Mouse (Mus musculus) spleen, postnatal 4 days (tissue): ENCODE measurements around the gene Rab24.

Experiments
- DNase-seq, 2 experiments: peaks; one replicate each; pipeline ENCODE4 v3.0.0; 2022; ENCODE audit warnings: low spot score in 2 of 2

Gene Rab24

DNA sequence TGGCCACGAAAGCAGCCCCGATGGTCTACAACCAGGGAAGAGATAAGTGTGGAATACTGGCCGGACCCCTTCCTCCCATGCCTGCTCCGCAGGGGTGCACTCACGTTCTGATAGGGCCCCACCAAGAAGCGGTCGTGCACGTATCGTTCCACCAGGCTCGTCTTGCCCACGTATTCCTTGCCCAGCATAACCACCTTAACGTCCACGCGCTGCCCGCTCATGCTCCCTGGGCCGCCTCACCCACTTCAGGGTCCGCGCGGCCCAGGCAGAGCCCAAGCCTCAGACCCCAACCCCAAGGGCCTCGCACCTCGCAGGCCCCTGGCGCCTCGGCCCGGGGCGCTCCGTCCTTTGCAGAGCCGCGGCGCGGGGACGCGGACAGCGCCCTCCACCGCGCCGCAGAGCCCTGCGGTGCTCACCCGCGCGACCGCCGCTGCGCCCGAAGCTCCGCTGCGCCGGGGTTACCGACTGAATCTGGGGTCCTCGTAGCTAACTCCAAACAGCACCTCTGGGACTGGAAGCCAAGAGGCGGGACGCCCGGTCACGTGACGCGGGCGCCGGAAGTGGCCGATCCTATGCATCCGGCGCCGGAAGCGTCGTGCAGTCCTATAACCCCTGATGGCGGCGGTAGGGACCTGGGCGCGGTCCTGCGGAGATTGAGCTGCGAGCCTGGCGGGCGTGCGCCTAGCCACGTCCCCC is at the start of gene Rab24:
Rab24 (minus strand) TSS at position 513 of the 696 bp plus-strand sequence.
- peak; percentile 87 to 94 for DNase-seq

DNA sequence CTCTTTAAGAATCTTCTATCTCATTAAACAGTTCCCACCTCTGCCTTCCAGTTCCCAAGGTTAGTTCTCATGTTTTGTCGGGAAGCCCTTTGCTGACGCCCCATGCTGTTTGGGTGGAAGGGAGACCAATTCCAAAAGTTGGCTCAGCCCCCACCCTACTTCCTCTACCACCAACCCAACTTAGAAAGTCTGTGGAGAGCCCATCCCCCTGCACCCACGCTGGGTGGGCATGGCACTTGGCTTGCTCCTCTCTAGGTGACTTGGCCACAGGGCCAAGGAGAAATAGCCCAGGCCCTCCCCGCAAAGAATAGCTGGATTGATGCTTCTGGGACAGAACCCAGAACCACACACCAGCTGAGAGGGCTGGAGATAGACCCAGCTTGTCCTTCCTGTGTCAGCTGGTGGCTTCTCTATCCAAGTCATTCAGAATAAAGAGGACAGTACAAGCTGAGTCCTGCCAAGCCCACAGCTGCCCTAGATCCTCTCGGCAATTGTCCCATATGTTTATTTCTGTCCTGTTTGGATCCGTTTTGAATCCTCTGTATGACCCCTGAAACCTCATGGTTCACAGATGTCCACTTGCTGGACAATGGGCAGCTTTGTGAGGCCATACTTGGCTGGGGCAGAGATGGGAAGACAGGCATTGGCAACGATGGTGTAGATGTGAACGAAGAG is 49.4 kb upstream of the Rab24 start:
- DNase-seq: no peak

DNA sequence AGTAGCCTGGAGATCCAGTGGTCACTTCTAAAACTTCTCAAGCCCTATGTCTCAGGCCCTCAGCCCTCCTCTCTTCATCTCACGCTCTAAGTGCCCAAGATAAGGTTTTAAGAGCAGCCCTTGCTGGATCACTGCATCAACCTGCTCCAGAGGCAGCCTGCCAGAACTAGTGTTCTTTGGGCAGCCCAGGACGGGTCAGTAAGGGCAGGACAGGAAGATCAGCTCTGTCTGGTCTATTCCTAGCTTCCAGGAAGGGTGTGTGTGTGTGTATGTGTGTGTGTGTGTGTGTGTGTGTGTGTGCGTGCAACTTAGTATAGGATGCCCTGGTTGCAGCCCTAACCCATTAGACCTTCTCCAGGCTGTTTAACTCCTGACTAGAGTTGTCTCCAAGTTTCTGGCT is 48.5 kb upstream of the Rab24 start:
- DNase-seq: no peak

DNA sequence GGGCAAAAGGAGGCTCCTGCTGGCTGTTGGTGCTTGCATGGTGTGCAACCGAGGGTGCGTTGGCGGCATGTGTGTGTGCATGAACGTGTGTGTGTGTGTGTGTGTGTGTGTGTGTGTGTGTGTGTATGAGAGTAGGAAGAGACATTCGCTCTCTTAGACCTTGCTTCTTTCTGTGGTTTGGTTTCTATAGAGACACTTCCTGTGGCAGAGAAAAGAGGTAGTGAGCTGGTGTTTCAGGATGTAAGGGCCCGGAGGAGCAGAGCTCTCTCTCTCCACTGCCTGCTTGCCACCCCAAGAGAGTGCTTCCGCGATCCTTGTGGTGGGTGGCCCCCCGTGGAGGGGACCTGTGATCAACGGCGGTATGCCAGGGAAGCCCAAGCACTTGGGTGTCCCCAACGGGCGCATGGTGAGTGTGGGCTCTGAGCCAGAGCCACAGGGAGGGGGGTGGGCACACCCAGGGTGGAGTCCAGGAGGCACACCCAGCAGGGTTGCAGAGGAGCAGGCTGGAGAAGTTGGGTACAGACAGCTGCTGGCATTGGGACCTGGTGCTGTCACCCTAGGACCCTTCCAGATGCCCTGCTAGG is 47.9 kb upstream of the Rab24 start, which contains the start of gene Rgs14:
Rgs14 (plus strand) TSS at position 202 of the 584 bp plus-strand sequence.
- DNase-seq: peak; percentile 69 to 86

DNA sequence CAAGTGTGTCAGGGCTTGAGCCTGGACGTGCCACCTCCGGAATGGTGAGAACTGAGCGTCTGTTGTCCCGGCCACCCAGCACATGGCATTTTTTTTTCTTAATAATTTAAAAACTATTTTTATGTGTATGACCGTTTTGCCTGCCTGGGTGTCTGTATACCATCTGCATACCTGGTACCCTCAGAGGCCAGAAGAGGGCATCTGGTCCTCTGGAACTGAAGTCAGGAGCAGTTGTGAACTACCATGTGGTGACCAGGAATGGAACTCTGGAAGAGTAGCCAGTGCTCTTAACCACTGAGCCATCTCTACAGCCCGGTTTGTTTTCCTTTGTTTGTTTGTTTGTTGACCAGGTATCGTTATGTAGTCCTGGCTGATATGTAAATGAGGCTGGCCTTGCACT is 46.7 kb upstream of the Rab24 start:
- no peak for DNase-seq

DNA sequence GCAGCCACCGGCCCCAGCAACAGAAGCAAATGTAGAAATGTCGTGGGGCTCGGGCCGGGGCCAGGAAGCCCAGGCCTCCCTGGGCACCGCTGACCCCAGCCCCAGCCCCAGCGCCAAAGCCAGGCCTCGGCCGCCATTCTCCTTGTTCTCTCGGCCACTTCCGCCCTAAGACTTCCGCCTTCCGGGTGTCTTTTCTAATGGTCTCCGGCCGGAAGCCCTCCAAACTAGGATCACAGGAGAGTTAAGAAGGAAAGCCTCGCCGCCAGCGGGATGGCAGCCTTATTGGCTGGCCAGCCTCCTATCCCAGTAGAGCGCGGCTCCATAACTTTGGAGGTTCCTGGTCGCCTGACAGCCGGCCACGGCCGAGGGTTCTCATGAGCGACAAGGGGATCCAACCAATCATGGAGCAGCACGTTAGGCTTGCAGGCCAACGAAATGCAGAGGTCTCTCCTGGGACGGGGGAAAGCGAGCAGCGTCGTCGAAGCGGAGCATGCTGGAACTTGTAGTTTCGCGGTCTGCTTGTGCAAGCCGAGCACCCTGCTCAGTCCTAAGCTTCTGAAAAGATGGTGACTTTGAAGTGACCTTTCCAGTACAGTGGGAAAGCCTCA is 40.8 kb upstream of the Rab24 start, which contains the start of gene Lman2:
Lman2 (minus strand) TSS at position 331 of the 608 bp plus-strand sequence.
- peak; percentile 91 to 94 for DNase-seq

DNA sequence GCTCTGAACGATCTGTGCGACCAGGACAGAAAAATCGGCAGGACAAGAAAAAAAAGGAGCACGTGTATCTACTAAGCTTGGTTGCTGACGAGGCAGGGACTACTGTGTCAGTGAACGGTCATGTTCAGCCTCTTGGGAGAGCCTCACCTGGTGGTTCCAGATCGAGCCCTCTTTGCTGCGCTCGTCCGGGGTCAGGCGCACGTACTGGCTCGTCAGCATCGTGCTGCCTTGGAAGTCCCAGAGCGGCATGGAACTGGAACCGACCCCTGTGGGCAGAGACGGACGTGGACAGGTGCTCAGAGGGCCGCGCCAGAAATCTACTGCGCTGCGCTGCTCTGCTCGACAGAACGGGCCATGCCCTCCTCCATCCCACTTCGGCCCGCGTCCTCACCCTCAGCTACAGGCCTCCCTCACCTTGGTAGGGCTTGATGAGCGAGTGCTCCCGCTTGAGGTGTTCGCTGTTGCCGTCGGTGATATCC is 40.3 kb upstream of the Rab24 start:
- no peak for DNase-seq

DNA sequence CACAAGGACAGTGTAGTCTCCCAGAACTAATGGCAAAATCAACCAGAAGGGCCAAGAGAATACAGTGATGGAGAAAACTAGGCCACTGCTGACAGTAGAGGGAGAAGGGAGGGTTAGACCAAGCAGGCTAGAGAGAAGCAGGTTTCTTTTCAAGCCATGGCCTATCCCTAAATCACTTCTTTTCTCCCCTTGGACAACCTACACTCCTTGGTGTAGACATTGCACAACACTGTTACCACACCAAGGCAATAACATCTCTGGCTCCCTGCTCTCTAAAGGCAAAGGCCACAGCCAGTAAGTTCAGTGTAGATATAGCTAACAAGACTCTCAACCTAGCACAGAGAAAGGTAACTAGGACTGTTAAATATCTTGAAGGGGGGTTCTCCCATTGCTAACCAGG is 39.4 kb upstream of the Rab24 start:
- no peak for DNase-seq

DNA sequence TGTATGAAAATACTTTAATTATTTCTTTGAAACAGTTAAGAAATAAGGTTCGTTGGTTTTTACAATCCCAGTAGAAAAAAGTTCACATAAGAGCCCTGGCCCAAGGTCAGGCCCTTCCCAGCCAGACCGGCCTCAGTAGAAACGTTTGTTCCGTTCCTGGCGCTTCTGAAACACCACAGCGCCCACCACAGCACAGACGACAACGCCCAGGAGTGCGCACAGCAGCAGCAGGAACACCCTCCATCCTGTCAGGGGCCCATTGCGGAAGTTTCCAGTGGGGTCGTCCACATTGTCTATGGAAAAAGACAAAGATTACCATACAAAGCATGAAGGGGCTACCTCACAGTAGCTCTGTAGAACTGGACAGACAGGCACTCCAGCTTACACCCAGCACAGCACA is 25.0 kb upstream of the Rab24 start:
- DNase-seq: no peak

DNA sequence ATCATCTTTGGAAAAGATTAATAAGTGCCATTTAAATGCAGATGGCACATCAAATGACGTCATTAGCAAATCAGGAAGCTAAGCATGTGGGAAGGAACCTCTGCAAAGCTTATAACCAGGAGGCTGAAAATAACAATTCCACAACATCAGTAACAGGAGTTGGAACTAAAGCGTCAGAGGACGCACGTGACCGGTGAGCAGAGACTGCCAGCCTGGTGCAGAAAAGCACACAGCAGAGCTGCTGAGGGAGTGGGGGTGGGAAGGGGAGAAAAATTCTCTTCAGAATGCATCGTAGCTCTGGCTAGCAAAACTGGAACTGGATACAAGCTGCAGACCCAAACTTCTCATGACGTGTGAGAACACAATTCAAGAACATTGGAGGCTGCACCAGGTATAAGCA is 22.5 kb upstream of the Rab24 start:
- DNase-seq: no peak

DNA sequence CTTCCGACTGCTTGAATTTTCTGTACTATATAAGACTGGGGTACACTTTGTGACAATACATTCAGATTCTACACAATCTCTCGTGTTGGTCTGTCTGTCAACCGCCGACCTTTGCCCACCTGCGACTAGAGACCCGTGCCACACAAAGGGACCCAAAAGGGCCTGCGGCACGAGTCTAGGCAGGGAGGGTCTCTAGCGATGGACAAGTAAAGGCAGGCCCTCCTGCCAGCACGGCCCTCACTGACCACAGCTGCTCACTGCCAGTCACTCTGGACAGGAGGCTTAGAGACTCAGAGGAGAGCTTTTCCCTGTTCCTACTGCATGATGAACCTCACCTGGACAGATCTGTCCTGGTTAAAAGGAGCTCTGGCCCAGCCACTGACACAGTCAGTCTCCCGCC is 20.7 kb upstream of the Rab24 start:
- DNase-seq: no peak

DNA sequence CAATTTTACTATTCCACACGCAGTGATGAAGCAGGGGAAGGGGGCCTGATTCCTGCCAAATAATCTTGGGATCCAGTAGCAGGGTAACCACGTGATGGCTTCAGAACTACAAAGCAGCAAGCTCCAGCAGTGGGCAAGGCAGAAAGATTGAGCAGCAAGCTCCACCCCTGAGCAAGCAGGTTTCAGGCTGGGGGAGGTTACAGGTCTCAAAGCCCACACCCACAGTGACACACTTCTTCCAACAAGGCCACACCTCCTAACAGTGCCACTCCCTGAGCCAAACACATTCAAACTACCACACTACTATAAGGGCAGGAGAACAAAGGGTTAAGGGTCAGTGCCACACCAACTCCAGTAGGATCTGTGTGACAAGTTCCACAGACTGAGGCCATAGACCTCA is 17.5 kb upstream of the Rab24 start:
- no peak for DNase-seq

DNA sequence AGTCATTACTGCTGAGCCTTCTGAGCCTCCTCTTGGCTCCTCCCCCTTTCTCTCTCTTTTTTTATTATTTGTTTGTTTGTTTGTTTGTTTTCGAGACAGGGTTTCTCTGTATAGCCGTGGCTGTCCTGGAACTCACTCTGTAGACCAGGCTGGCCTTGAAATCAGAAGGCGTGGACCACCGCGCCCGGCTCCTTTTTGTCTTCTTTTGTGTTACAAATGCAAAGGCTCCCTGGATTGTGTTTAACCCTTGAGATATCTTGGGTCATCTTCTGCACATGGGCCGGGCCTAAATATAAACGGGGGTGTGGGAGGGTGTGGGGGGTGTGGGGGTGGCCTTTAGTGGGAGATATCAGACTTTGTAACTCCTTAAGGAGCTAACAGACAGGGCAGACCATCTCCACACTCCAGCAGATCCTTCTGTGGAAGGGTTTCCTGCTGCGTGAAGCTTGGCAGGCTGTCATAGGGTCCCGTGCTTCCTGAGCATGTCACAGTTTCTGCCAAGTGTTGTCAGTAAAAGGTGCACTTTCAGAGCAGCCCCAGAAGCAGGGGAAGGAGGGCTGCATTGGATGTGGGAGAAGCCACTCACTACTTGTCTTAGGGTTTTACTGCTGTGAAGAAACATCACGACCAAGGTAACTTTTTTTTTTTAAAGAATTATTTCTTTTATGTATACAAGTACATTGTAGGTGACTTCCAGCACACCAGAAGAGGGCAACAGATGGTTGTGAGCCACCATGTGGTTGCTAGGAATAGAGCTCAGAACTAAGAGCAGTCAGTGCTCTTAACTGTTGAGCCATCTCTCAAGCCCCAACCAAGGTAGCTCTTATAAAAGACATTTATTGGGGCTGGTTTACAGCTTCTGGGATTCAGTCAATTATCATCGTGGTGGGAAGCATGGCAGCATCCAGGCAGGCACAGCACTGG is 16.6 kb upstream of the Rab24 start:
- DNase-seq: no peak

DNA sequence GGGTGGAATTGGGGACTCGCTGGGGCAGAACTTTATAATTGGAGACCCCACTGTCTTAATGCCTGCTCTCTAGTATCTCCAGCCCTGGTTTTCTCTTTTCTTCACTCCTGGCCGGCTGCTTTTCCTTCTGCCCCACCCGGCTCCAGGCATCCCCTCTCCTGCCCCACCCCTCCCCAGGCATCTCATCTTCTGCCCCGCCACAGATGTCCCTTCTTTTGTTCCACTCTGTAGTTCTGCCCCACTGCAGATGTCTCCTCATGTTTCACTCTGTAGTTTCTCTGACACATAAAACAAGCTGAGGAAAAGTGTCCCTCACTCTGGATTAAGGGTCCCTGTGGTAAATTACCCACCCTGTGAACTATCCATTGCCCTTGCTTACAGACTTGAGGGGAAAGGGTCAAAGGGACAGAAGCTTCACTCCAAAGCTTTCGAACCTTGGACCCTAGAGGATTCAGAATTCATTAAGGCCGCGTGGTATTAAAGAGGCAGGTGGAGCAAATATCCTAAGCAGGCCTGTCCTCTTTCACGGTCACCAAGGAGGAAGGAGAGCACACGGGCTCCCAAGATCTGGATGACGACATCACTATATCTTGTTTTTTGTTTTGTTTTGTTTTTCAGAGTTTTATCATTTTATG is 15.7 kb upstream of the Rab24 start:
- no peak for DNase-seq

DNA sequence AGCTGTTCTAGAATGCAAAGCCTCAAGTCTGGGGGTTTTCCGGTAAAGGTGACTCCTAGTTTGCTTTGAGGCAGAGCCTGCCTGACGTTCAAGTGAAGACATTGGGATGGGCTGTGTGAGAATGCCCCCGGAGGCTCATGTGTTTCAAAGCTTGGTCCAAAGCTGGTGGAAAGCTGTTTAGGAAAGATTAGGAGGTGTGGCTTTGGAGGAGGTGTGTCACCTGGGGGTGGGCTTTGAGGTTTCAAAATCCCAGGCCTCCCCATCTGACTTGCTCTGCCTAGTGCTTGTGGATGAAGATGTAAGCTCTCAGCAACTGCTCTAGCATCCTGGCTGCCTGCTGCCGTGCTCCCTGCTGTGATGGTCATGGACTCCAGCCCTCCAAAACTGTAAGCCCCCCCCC is 14.0 kb upstream of the Rab24 start:
- DNase-seq: no peak

DNA sequence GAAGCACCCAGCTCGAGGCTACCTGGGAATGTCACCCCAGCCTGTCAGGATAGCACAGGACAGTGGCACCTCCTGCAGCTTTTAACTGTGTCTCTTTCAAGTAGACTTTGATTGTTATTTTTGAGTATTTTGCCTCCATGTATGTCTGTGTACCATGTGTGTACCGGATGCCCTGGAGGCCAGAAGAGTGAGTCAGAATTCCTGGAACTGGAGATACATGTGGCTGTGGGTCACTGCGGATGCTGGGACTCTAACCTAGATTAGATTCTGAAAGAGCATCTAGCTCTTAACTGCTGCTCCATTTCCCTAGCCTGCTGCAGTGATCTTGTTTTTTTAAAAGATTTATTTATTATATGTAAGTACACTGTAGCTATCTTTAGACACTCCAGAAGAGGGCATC is 10.6 kb upstream of the Rab24 start:
- DNase-seq: no peak

DNA sequence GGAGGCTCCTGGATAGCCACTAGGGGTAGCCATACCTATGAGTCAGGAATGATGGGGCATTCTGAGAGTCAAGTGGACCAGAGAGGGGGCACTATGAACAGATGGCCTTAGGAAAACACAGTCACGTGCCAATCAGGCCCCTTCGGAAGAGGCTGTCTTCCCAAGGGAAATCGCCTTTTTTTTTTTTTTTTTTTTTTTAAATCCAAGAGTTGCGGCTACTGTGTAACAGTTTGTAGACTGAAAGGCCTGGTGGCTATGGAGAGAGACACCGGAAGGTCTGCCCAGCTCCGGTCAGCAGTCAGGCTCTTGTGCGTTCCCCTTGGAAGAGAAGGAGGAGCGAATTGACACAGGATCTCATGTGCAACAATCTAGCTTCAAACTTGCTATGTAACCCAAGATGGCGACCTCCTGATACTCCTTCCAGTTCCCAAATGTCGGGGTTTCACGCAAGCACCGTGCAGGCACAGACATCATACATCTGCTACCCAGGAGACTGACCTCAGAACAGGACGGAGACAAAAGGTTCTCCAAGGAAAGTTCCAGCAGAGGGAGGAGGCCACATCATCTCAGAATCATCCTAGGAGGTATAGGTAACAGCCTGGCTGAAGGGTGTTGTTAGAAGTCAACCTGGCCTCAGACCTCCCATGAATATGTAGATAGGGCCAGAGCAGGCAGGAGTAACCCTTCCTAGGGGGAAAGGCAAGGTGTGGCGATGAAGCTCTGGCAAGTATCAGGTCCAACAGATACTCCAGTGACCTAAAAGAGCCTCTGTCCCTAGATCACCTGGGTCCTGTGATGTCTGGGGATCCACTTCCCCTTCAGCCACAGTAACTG is 9.0 kb upstream of the Rab24 start:
- DNase-seq: no peak

DNA sequence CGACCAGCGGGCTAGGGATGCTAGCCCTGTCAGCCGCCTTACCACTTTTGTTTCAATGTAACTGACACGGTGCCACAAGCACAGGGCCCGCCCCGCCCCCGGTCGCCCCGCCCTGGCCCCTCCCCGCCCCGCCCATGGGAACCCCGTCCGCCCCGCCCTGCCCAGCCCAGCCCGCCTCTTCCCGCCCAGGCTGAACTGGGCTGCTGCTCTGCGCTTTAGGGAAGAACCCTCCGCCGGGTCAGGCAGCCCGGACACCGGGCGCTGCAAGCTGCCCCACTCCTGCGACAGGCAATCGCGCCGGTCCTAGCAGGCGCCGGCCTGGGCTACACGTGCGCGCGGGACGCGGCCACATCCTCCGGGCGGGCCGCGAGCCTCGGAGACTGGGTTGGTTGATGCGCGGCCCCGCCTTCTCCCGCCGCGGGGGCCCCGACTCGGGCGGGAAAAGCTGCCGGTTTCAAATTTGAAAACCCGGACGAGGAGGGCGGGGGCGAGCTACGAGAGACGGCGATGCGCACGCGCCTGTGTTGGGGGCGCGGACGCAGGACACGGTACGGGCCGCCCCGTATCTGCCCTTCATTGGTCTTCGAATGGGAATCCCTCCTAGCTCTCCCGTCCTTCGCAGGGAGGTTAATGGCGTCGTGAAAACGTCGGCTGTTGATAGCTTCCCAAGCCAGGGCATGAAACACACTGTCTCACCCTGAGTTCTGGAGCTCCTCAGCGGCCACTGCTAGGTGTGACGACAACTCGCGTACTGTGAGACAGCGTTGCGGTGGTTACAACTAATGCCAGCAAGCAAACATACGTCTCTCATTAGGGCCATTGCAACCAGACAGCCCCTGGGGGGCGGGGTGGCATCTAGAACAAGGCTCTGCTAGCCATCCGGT is 8.2 kb upstream of the Rab24 start, which contains the start of gene Mxd3:
Mxd3 (minus strand) TSS at position 141 of the 884 bp plus-strand sequence.
- peak; percentile 92 to 95 for DNase-seq
